Mouse (Mus musculus): ENCODE measurements around the gene Gnai1. TPM values are rescaled to one million over a fixed set of nuclear protein-coding genes. Genes with fewer than 3 reads are reported as not detected.

Gnai1 gene
- polyA plus RNA-seq, 1 experiment from 2014 or later: 22.8 TPM

DNA sequence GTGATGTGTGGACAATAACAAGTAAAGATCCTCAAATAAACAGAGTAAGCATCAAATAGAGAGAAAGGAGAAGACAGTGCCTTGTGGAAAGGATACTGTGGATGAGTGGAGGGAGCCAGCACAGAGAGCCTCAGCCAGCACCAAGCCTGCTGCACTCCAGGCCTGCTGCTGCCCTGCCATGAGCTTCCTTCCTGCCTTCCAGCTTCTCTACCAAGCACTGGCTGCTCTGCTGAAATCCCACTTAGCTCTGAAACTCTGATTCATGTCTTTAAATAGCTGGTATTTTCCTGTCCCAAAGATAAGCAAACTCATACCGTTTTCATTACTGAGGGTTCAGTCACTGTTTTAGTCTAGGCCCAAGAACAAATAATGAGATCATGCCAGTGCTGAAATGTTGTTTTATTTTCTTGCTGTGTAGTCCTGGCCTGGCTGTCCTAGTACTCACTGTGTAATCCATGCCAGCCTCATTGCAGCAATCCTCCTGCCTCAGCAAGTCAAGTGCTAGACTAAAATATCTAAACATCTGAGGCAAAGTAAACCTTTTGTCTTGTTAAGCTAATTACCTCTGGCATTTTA is 52.8 kb downstream of the Gnai1 start:
- Histone ChIP-seq H3K27me3 (ENCODE audit: control insufficient read depth, insufficient read depth, low read length) (no peaks in the 10 kb centered on the region), H3K9ac (ENCODE audit: low read length) (no peak overlapping the region), H3K27ac (ENCODE audit: low read length) (no peak overlapping the region), H3K36me3 (ENCODE audit: control insufficient read depth, insufficient read depth, low read length) (no peaks in the 10 kb centered on the region), H3K4me3 (replicated peaks; ENCODE audit: low read length) (no peak overlapping the region), H3K4me2 (ENCODE audit: low read depth, low read length) (no peak overlapping the region), H3K9me3 (replicated peaks; ENCODE audit: control insufficient read depth, low read length) (no peaks in the 10 kb centered on the region), H3K4me1 (ENCODE audit: control insufficient read depth, insufficient read depth, low read length) (no peaks in the 10 kb centered on the region)
- 12% methylated on average over 1 of the region's 1 CpGs for WGBS
- ATAC-seq (ENCODE audit: insufficient read depth, low FRiP score): no peak

DNA sequence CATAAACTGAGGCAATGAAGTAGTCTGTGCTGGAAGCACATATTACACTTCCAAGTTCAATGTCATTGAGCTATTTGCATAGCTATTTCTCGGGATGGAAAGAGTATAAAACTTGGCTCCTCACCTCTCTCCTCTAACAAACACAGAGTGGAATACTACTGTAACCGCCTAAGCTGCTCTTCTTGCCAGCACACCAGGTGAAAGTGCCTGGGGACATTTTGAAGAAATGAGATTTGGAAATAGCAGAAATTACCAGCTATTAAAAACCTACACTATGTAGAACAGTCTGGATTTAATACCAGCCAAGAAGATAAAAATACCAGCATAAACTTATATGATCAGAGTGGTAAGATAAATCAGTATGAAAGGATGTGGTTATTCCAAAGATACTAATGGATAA is 63.6 kb downstream of the Gnai1 start:
- no peak overlapping the region for H3K27ac ChIP-seq (ENCODE audit: low read length)
- no peak overlapping the region for H3K4me3 ChIP-seq (replicated peaks; ENCODE audit: low read length)
- 70% methylated on average over 2 of the region's 2 CpGs for WGBS

DNA sequence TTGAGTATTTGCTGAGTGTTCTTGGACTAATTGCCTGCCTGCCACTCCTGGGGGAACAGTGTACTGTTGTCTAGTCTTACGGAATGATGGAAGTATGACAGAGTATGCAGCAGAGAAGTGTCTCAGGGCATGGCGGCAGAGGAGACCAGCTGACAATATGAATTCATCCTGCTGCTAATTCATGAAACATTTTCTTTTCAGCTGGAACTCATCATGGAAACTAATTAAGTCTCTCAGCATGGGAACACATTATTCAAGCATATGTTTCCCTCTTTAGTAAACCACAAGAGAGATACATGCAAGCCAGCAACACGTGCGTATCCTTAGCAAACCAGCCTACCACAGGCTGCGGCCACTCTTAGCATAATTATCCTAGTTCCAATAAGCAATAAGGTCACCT is 67.4 kb downstream of the Gnai1 start:
- Histone ChIP-seq H3K4me1 (ENCODE audit: control insufficient read depth, insufficient read depth, low read length) (no peaks in the 10 kb centered on the region), H3K36me3 (ENCODE audit: control insufficient read depth, insufficient read depth, low read length) (no peaks in the 10 kb centered on the region), H3K9me3 (replicated peaks; ENCODE audit: control insufficient read depth, low read length) (no peaks in the 10 kb centered on the region), H3K27ac (ENCODE audit: low read length) (no peak overlapping the region), H3K4me3 (replicated peaks; ENCODE audit: low read length) (no peak overlapping the region), H3K27me3 (ENCODE audit: control insufficient read depth, insufficient read depth, low read length) (no peaks in the 10 kb centered on the region), H3K4me2 (ENCODE audit: low read depth, low read length) (no peak overlapping the region), H3K9ac (ENCODE audit: low read length) (no peak overlapping the region)
- 83% methylated on average over 5 of the region's 5 CpGs for WGBS
- no peak for ATAC-seq (ENCODE audit: insufficient read depth, low FRiP score)

More for the DNA sequence above, 63.6 kb downstream of the Gnai1 start:
- ATAC-seq (ENCODE audit: insufficient read depth, low FRiP score): no peak
- Histone ChIP-seq H3K9me3 (replicated peaks; ENCODE audit: control insufficient read depth, low read length) (no peaks in the 10 kb centered on the region), H3K27me3 (ENCODE audit: control insufficient read depth, insufficient read depth, low read length) (no peaks in the 10 kb centered on the region), H3K9ac (ENCODE audit: low read length) (no peak overlapping the region), H3K4me1 (ENCODE audit: control insufficient read depth, insufficient read depth, low read length) (no peaks in the 10 kb centered on the region), H3K36me3 (ENCODE audit: control insufficient read depth, insufficient read depth, low read length) (no peaks in the 10 kb centered on the region), H3K4me2 (ENCODE audit: low read depth, low read length) (no peak overlapping the region)

DNA sequence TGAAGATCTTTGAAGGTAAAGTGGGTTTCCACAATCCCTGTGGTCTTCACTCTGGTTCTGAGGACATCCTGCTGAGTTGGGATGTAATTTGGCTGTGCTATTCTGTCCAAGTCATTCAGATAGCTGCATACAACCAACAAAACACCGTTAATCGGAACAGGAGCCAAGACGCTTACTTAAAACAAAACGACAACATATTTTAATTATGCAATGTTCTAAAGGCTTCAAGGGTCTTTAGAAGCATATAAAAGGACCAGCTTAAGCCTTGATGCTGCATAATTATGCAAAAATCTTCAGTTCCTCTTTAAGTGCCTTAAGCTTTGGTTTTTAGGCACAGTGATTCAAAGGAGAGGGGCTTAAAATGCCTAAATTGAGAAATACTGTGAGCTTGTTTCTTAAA is 70.6 kb downstream of the Gnai1 start:
- ATAC-seq (ENCODE audit: insufficient read depth, low FRiP score): no peak
- H3K36me3 ChIP-seq (ENCODE audit: control insufficient read depth, insufficient read depth, low read length): peaks cover 7% of the 10 kb centered on the region; the same call in 1 of the 2 replicates
- 79% methylated on average over 4 of the region's 4 CpGs for WGBS
- H3K27ac ChIP-seq (ENCODE audit: low read length): no peak overlapping the region
- no peak overlapping the region for H3K4me3 ChIP-seq (replicated peaks; ENCODE audit: low read length)
- H3K9ac ChIP-seq (ENCODE audit: low read length): no peak overlapping the region
- H3K4me2 ChIP-seq (ENCODE audit: low read depth, low read length): no peak overlapping the region
- H3K9me3 ChIP-seq (replicated peaks; ENCODE audit: control insufficient read depth, low read length): 0 out of 2 replicates have a peak, but pooled peaks cover 4% of the 10 kb centered on the region
- no peaks in the 10 kb centered on the region for H3K4me1 ChIP-seq (ENCODE audit: control insufficient read depth, insufficient read depth, low read length)
- H3K27me3 ChIP-seq (ENCODE audit: control insufficient read depth, insufficient read depth, low read length): no peaks in the 10 kb centered on the region

DNA sequence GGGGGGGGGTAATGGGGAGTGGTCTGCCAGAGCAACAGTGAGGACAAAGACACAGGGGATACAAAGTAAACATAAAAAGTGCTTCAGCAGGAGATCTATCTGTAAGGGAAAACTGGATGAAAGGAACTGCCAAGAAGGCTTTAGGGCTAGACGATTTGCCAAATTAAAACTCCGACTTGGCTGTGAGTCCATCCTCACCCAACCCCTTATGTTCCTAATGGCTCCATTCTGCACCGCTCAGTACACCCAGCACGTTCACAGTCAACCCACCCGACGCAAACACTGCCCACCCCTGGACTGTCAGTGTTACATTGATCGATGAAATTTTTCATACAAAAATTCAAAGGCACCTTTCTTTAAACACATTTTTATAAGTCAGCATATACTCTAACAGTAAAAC is 71.5 kb downstream of the Gnai1 start:
- H3K36me3 ChIP-seq (ENCODE audit: control insufficient read depth, insufficient read depth, low read length): peaks cover 7% of the 10 kb centered on the region; the same call in 1 of the 2 replicates
- 0 out of 2 replicates have a peak, but pooled peaks cover 4% of the 10 kb centered on the region for H3K9me3 ChIP-seq (replicated peaks; ENCODE audit: control insufficient read depth, low read length)
- H3K4me2 ChIP-seq (ENCODE audit: low read depth, low read length): no peak overlapping the region
- no peak overlapping the region for H3K4me3 ChIP-seq (replicated peaks; ENCODE audit: low read length)
- H3K27me3 ChIP-seq (ENCODE audit: control insufficient read depth, insufficient read depth, low read length): no peaks in the 10 kb centered on the region
- H3K4me1 ChIP-seq (ENCODE audit: control insufficient read depth, insufficient read depth, low read length): no peaks in the 10 kb centered on the region
- no peak overlapping the region for H3K27ac ChIP-seq (ENCODE audit: low read length)
- 88% methylated on average over 7 of the region's 7 CpGs for WGBS
- H3K9ac ChIP-seq (ENCODE audit: low read length): no peak overlapping the region
- ATAC-seq (ENCODE audit: insufficient read depth, low FRiP score): no peak

DNA sequence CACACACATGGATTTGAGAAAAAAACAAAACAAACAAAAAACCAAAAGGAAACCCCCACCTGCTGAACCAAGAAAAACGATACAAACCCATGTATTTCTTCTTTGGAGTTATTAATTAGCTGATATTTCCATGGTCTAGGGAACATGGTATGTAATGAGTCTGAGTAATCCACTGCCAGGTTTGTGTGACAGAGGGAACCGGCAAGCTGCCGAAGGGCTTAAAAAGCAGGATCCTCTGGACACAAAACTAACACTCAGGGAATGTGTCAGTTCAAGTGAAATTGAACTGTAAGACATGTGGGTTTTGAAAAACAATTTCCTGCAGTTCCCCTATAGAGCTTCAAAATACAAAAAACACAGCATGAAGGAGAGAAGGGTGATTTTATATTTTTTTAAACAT is 72.1 kb downstream of the Gnai1 start:
- Histone ChIP-seq H3K9me3 (replicated peaks; ENCODE audit: control insufficient read depth, low read length) (0 out of 2 replicates have a peak, but pooled peaks cover 4% of the 10 kb centered on the region), H3K27ac (ENCODE audit: low read length) (no peak overlapping the region)
- WGBS: 84% methylated on average over 3 of the region's 3 CpGs

DNA sequence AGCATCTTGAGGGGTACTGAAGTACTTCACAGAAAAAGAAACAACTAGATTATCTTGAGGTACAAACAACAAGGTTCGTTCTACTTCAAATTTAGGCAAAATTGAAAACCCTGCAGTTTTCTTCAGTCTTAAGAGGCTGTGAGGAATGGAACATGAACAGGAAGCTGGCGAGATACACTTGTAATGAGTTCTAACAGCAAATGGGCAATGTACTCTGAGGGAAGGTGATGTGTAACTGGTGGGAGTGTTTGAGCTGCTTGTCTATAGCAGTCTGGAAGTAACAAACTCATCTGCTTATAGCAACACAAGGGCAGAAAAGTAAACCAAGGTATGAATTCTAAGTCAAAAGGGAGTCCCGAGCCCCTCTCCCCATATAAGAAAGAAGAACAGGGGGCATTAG is 78.1 kb downstream of the Gnai1 start:
- WGBS: 96% methylated on average over 3 of the region's 3 CpGs
- ATAC-seq (ENCODE audit: insufficient read depth, low FRiP score): no peak
- no peak overlapping the region for H3K4me2 ChIP-seq (ENCODE audit: low read depth, low read length)

More for the DNA sequence above, 72.1 kb downstream of the Gnai1 start:
- Histone ChIP-seq H3K9ac (ENCODE audit: low read length) (no peak overlapping the region), H3K4me3 (replicated peaks; ENCODE audit: low read length) (no peak overlapping the region), H3K4me2 (ENCODE audit: low read depth, low read length) (no peak overlapping the region), H3K36me3 (ENCODE audit: control insufficient read depth, insufficient read depth, low read length) (peaks cover 7% of the 10 kb centered on the region; the same call in 1 of the 2 replicates), H3K27me3 (ENCODE audit: control insufficient read depth, insufficient read depth, low read length) (no peaks in the 10 kb centered on the region), H3K4me1 (ENCODE audit: control insufficient read depth, insufficient read depth, low read length) (no peaks in the 10 kb centered on the region)
- ATAC-seq (ENCODE audit: insufficient read depth, low FRiP score): no peak

DNA sequence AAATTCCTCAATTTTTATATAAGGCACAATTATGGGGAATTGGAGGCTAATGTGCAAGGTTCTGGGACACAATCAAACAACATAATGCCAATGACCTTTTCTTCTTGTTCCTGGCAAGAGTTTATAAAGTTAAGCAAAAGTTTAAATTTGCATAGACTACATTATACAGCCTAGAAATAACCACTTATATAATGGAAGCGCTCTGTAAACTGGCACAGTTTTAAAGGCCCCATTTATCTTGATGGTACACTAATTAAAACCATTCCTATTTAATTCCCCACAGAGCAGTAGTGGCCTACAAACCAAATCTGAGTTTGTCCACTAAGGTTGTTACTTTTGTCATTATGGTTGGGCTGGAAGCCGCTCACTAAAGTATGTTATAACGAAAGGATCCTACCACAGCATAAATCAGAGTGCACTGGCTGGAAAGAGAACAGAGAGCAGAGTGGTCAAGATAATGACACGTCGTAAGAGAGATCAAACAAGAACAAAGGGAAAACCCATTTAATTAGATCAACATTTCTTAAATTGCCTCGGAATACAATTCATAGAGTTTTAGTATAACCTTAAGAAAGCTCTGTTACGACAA is 85.7 kb downstream of the Gnai1 start:
- no peak for ATAC-seq (ENCODE audit: insufficient read depth, low FRiP score)
- H3K27me3 ChIP-seq (ENCODE audit: control insufficient read depth, insufficient read depth, low read length): no peaks in the 10 kb centered on the region
- H3K4me2 ChIP-seq (ENCODE audit: low read depth, low read length): no peak overlapping the region
- no peak overlapping the region for H3K4me3 ChIP-seq (replicated peaks; ENCODE audit: low read length)
- no peaks in the 10 kb centered on the region for H3K4me1 ChIP-seq (ENCODE audit: control insufficient read depth, insufficient read depth, low read length)
- no peaks in the 10 kb centered on the region for H3K36me3 ChIP-seq (ENCODE audit: control insufficient read depth, insufficient read depth, low read length)
- H3K27ac ChIP-seq (ENCODE audit: low read length): no peak overlapping the region
- H3K9ac ChIP-seq (ENCODE audit: low read length): no peak overlapping the region
- WGBS: 90% methylated on average over 7 of the region's 7 CpGs
- no peaks in the 10 kb centered on the region for H3K9me3 ChIP-seq (replicated peaks; ENCODE audit: control insufficient read depth, low read length)

More for the DNA sequence above, 78.1 kb downstream of the Gnai1 start:
- Histone ChIP-seq H3K27me3 (ENCODE audit: control insufficient read depth, insufficient read depth, low read length) (no peaks in the 10 kb centered on the region), H3K4me3 (replicated peaks; ENCODE audit: low read length) (no peak overlapping the region), H3K9me3 (replicated peaks; ENCODE audit: control insufficient read depth, low read length) (0 out of 2 replicates have a peak, but pooled peaks cover 4% of the 10 kb centered on the region), H3K36me3 (ENCODE audit: control insufficient read depth, insufficient read depth, low read length) (peaks cover 3% of the 10 kb centered on the region; the same call in 1 of the 2 replicates), H3K4me1 (ENCODE audit: control insufficient read depth, insufficient read depth, low read length) (no peaks in the 10 kb centered on the region), H3K9ac (ENCODE audit: low read length) (no peak overlapping the region), H3K27ac (ENCODE audit: low read length) (no peak overlapping the region)

DNA sequence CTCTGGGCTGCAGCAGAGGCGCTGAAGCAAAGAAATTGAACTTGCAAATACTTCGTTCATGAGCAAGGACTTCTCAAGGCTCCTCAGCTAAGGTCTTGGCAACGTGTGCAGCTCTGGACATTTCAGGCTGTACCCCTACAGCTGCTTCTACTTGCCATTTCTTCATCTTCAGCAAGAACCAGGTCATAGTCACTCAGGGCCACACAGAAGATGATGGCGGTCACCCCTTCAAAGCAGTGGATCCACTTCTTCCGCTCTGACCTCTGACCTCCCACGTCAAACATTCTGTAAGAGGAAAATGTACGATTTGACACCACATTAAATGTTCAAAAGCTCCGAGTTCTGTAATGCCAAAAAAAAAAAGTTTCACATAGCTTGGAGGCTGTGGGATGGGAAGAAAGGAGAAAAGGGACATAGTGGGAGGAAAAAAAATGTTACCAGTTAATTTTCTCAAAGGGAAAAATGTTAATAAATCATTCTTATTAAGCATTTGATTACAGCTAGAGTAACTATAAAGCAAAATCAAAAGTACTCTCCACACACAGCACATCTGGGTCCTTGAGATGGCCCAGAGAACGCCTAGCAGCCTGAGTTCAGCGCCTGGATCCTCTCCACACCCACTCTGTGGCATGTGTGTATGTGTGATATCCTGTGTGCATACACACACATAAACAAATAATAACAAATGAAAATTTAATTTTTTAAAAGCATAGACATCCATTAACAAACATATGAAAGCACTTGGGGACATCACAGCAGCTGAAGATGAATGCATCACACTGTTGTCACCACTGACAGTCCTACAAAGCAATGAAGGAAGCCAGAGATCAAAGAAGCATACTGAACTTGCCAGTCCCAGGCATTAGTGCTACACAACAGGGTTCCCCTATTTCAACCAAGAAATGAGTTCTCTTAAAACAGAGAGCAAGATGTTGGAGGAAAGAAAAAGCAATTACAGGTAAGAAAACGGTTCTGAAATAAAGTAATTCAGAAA is 86.6 kb downstream of the Gnai1 start:
- no peak overlapping the region for H3K9ac ChIP-seq (ENCODE audit: low read length)
- H3K27me3 ChIP-seq (ENCODE audit: control insufficient read depth, insufficient read depth, low read length): no peaks in the 10 kb centered on the region
- no peak for ATAC-seq (ENCODE audit: insufficient read depth, low FRiP score)

More for the DNA sequence above, 86.6 kb downstream of the Gnai1 start:
- Histone ChIP-seq H3K4me1 (ENCODE audit: control insufficient read depth, insufficient read depth, low read length) (no peaks in the 10 kb centered on the region), H3K4me2 (ENCODE audit: low read depth, low read length) (no peak overlapping the region), H3K27ac (ENCODE audit: low read length) (no peak overlapping the region), H3K4me3 (replicated peaks; ENCODE audit: low read length) (no peak overlapping the region), H3K9me3 (replicated peaks; ENCODE audit: control insufficient read depth, low read length) (no peaks in the 10 kb centered on the region), H3K36me3 (ENCODE audit: control insufficient read depth, insufficient read depth, low read length) (no peaks in the 10 kb centered on the region)
- WGBS: 74% methylated on average over 11 of the region's 11 CpGs
